Mouse (Mus musculus) midbrain, embryonic 13.5 days (tissue): Measurements from ENCODE around the gene Ric1. TPM values are rescaled to one million over a fixed set of nuclear protein-coding genes. Genes with fewer than 3 reads are reported as not detected.

Experiments used
- ATAC-seq: fragments of 200-750 bp; cut with Nextera tagmentation; 2 replicates; pipeline ENCODE4 v1.8.0; 2017; ENCODE audit warnings: mild to moderate bottlenecking, moderate TSS enrichment, moderate library complexity
- H3K27ac ChIP-seq: fragments of 300-500 bp; sonication (generic); 2 replicates; pipeline ENCODE4 v1.5.1; 2015; ENCODE audit warnings: inconsistent platforms, mild to moderate bottlenecking, moderate library complexity
- H3K27me3 ChIP-seq: fragments of 300-500 bp; sonication (generic); 2 replicates; pipeline ENCODE4 v1.6.1; 2015; ENCODE audit warnings: mild to moderate bottlenecking, inconsistent platforms
- H3K36me3 ChIP-seq: fragments of 300-500 bp; sonication (generic); 2 replicates; pipeline ENCODE4 v1.6.1; 2015; ENCODE audit warnings: mild to moderate bottlenecking, inconsistent platforms
- H3K4me1 ChIP-seq: fragments of 300-500 bp; sonication (generic); replicated peaks from 2 replicates; pipeline ENCODE4 v1.6.1; 2015; ENCODE audit warnings: inconsistent platforms
- H3K4me2 ChIP-seq: fragments of 300-500 bp; sonication (generic); replicated peaks from 2 replicates; pipeline ENCODE4 v1.6.1; 2015; ENCODE audit warnings: moderate library complexity, mild to moderate bottlenecking, inconsistent platforms
- H3K4me3 ChIP-seq: fragments of 300-500 bp; sonication (generic); replicated peaks from 2 replicates; pipeline ENCODE4 v1.5.1; 2015; ENCODE audit warnings: mild to moderate bottlenecking, inconsistent platforms
- H3K9ac ChIP-seq: fragments of 300-500 bp; sonication (generic); replicated peaks from 2 replicates; pipeline ENCODE4 v1.6.1; 2015; ENCODE audit warnings: mild to moderate bottlenecking, inconsistent platforms
- H3K9me3 ChIP-seq: fragments of 300-500 bp; sonication (generic); 2 replicates; pipeline ENCODE4 v1.6.1; 2016; ENCODE audit warnings: mild to moderate bottlenecking, inconsistent platforms
- WGBS: fragments of 180-500 bp; shearing (Covaris S2); methylation state at CpG from one replicate; pipeline ENCODE4 v1.1.7; 2015; 5-methylcytosine and 5-hydroxymethylcytosine counted together
- polyA plus RNA-seq: library from polyadenylated mRNA; unstranded; fragments of >200 nt; fragmentation: Nextera tagmentation; extraction: Ambion mirVana; gene quantifications from 2 replicates; pipeline ENCODE4 v1.2.1, GENCODE M21; 2015

Gene Ric1
- polyA plus RNA-seq, 1 experiment from 2014 or later = 11.9 TPM

GRCm38 (mm10) chr19:29486545-29487206 lies 35.4 kb upstream of the Ric1 start:
- H3K4me3 ChIP-seq = no peak overlapping the region
- peaks cover 10% of the 10 kb centered on the region for H3K4me1 ChIP-seq
- no peak for ATAC-seq
- no peak overlapping the region for H3K27ac ChIP-seq
- no peaks in the 10 kb centered on the region for H3K36me3 ChIP-seq
- H3K27me3 ChIP-seq = no peaks in the 10 kb centered on the region
- no peaks in the 10 kb centered on the region for H3K9me3 ChIP-seq
- WGBS = 85% methylated on average over 7 of the region's 7 CpGs
- no peak overlapping the region for H3K4me2 ChIP-seq
- no peak overlapping the region for H3K9ac ChIP-seq

GRCm38 (mm10) chr19:29487326-29488072 lies 34.6 kb upstream of the Ric1 start:
- no peaks in the 10 kb centered on the region for H3K27me3 ChIP-seq
- no peak overlapping the region for H3K27ac ChIP-seq
- no peak overlapping the region for H3K9ac ChIP-seq
- peaks cover 4% of the 10 kb centered on the region for H3K4me1 ChIP-seq
- no peaks in the 10 kb centered on the region for H3K9me3 ChIP-seq
- no peak for ATAC-seq
- no peak overlapping the region for H3K4me2 ChIP-seq
- no peaks in the 10 kb centered on the region for H3K36me3 ChIP-seq
- no peak overlapping the region for H3K4me3 ChIP-seq
- 90% methylated on average over 14 of the region's 14 CpGs for WGBS

GRCm38 (mm10) chr19:29488073-29488390 lies 34.0 kb upstream of the Ric1 start:
- H3K4me3 ChIP-seq = no peak overlapping the region
- WGBS = 78% methylated on average over 6 of the region's 6 CpGs
- H3K9me3 ChIP-seq = no peaks in the 10 kb centered on the region
- no peak overlapping the region for H3K4me2 ChIP-seq
- no peak for ATAC-seq
- H3K9ac ChIP-seq = no peak overlapping the region
- no peaks in the 10 kb centered on the region for H3K36me3 ChIP-seq
- no peaks in the 10 kb centered on the region for H3K4me1 ChIP-seq
- no peak overlapping the region for H3K27ac ChIP-seq
- no peaks in the 10 kb centered on the region for H3K27me3 ChIP-seq

- 78% methylated on average over 10 of the region's 10 CpGs for WGBS
- Histone ChIP-seq H3K9me3 (no peaks in the 10 kb centered on the region), H3K36me3 (no peaks in the 10 kb centered on the region), H3K9ac (no peak overlapping the region), H3K4me3 (no peak overlapping the region), H3K27ac (no peak overlapping the region), H3K4me2 (no peak overlapping the region), H3K4me1 (no peaks in the 10 kb centered on the region), H3K27me3 (no peaks in the 10 kb centered on the region)
- no peak for ATAC-seq
These were observed 33.7 kb upstream of the Ric1 start for GRCm38 (mm10) chr19:29488420-29488819.

- WGBS = 87% methylated on average over 3 of the region's 3 CpGs
These were observed 32.2 kb upstream of the Ric1 start for GRCm38 (mm10) chr19:29489785-29490284.

GRCm38 (mm10) chr19:29491467-29491866 lies 30.6 kb upstream of the Ric1 start:
- no peak overlapping the region for H3K9ac ChIP-seq
- WGBS = 77% methylated on average over 9 of the region's 9 CpGs
- H3K27ac ChIP-seq = no peak overlapping the region
- H3K9me3 ChIP-seq = no peaks in the 10 kb centered on the region
- no peak overlapping the region for H3K4me2 ChIP-seq
- H3K4me3 ChIP-seq = no peak overlapping the region
- no peak for ATAC-seq
- no peaks in the 10 kb centered on the region for H3K36me3 ChIP-seq
- H3K27me3 ChIP-seq = no peaks in the 10 kb centered on the region
- no peaks in the 10 kb centered on the region for H3K4me1 ChIP-seq

More at GRCm38 (mm10) chr19:29489785-29490284, 32.2 kb upstream of the Ric1 start:
- H3K4me1 ChIP-seq = no peaks in the 10 kb centered on the region
- ATAC-seq = no peak
- no peak overlapping the region for H3K27ac ChIP-seq
- no peaks in the 10 kb centered on the region for H3K36me3 ChIP-seq
- H3K4me3 ChIP-seq = no peak overlapping the region
- H3K9ac ChIP-seq = no peak overlapping the region
- H3K4me2 ChIP-seq = no peak overlapping the region
- no peaks in the 10 kb centered on the region for H3K27me3 ChIP-seq
- no peaks in the 10 kb centered on the region for H3K9me3 ChIP-seq

GRCm38 (mm10) chr19:29494454-29494853 lies 27.6 kb upstream of the Ric1 start:
- 68% methylated on average over 4 of the region's 4 CpGs for WGBS
- no peak overlapping the region for H3K27ac ChIP-seq
- H3K27me3 ChIP-seq = no peaks in the 10 kb centered on the region
- no peak for ATAC-seq
- H3K9ac ChIP-seq = no peak overlapping the region
- H3K4me1 ChIP-seq = no peaks in the 10 kb centered on the region
- H3K36me3 ChIP-seq = no peaks in the 10 kb centered on the region
- H3K4me2 ChIP-seq = no peak overlapping the region
- H3K4me3 ChIP-seq = no peak overlapping the region
- no peaks in the 10 kb centered on the region for H3K9me3 ChIP-seq

- Histone ChIP-seq H3K36me3 (no peaks in the 10 kb centered on the region), H3K27ac (no peak overlapping the region), H3K4me1 (no peaks in the 10 kb centered on the region), H3K4me2 (no peak overlapping the region), H3K4me3 (no peak overlapping the region), H3K9ac (no peak overlapping the region), H3K27me3 (no peaks in the 10 kb centered on the region), H3K9me3 (no peaks in the 10 kb centered on the region)
- 78% methylated on average over 6 of the region's 6 CpGs for WGBS
- no peak for ATAC-seq
These were observed 26.0 kb upstream of the Ric1 start for GRCm38 (mm10) chr19:29496001-29496597.

- 83% methylated on average over 7 of the region's 7 CpGs for WGBS
- Histone ChIP-seq H3K4me3 (no peak overlapping the region), H3K4me2 (no peak overlapping the region), H3K9ac (no peak overlapping the region), H3K27me3 (no peaks in the 10 kb centered on the region), H3K4me1 (no peaks in the 10 kb centered on the region), H3K9me3 (no peaks in the 10 kb centered on the region), H3K27ac (no peak overlapping the region), H3K36me3 (no peaks in the 10 kb centered on the region)
- ATAC-seq = no peak
These were observed 25.1 kb upstream of the Ric1 start for GRCm38 (mm10) chr19:29496786-29497557.

GRCm38 (mm10) chr19:29497874-29498273 lies 24.2 kb upstream of the Ric1 start:
- Histone ChIP-seq H3K4me1 (no peaks in the 10 kb centered on the region), H3K27ac (no peak overlapping the region), H3K9me3 (no peaks in the 10 kb centered on the region), H3K4me2 (no peak overlapping the region), H3K4me3 (no peak overlapping the region), H3K27me3 (no peaks in the 10 kb centered on the region), H3K9ac (no peak overlapping the region), H3K36me3 (no peaks in the 10 kb centered on the region)
- no peak for ATAC-seq
- 89% methylated on average over 7 of the region's 7 CpGs for WGBS

- Histone ChIP-seq H3K27ac (no peak overlapping the region), H3K4me2 (no peak overlapping the region), H3K4me1 (no peaks in the 10 kb centered on the region), H3K36me3 (no peaks in the 10 kb centered on the region), H3K4me3 (no peak overlapping the region), H3K9me3 (no peaks in the 10 kb centered on the region), H3K27me3 (no peaks in the 10 kb centered on the region), H3K9ac (no peak overlapping the region)
- ATAC-seq = no peak
- 80% methylated on average over 6 of the region's 6 CpGs for WGBS
These were observed 23.1 kb upstream of the Ric1 start for GRCm38 (mm10) chr19:29498842-29499456.
